Mouse (Mus musculus): Measurements from ENCODE around the gene Gm16253. TPM values are rescaled to one million over a fixed set of nuclear protein-coding genes. Genes with fewer than 3 reads are reported as not detected.

Gm16253 gene
- total RNA-seq, 2 experiments from 2014 or later, result not detected

GRCm38 (mm10) chr3:96556651-96557635 is 19.8 kb upstream of the Gm16253 start:
- no peak for DNase-seq (ENCODE audit: low spot score in 2 of 2)

- DNase-seq (ENCODE audit: low spot score in 2 of 2), result peak; percentile 100
Observed at GRCm38 (mm10) chr3:96557694-96558093, 19.1 kb upstream of the Gm16253 start, which contains the start of gene Txnip. Gene Txnip, plus strand, starts transcription at chr3:96557957.

GRCm38 (mm10) chr3:96558159-96558558 is 18.6 kb upstream of the Gm16253 start:
- DNase-seq (ENCODE audit: low spot score in 2 of 2), result no peak

- DNase-seq (ENCODE audit: low spot score in 2 of 2), result no peak
Observed at GRCm38 (mm10) chr3:96558668-96559196, 18.1 kb upstream of the Gm16253 start.

- no peak for DNase-seq (ENCODE audit: low spot score in 2 of 2)
Observed at GRCm38 (mm10) chr3:96559398-96559910, 17.3 kb upstream of the Gm16253 start.

GRCm38 (mm10) chr3:96559911-96560850 is 16.6 kb upstream of the Gm16253 start:
- no peak for DNase-seq (ENCODE audit: low spot score in 2 of 2)

GRCm38 (mm10) chr3:96560881-96561668 is 15.7 kb upstream of the Gm16253 start:
- no peak for DNase-seq (ENCODE audit: low spot score in 2 of 2)

- DNase-seq (ENCODE audit: low spot score in 2 of 2), result no peak
Observed at GRCm38 (mm10) chr3:96561946-96562681, 14.7 kb upstream of the Gm16253 start.

GRCm38 (mm10) chr3:96563267-96563666 is 13.5 kb upstream of the Gm16253 start:
- DNase-seq (ENCODE audit: low spot score in 2 of 2), result no peak

- DNase-seq (ENCODE audit: low spot score in 2 of 2), result no peak
Observed at GRCm38 (mm10) chr3:96563911-96564632, 12.7 kb upstream of the Gm16253 start.

- no peak for DNase-seq (ENCODE audit: low spot score in 2 of 2)
Observed at GRCm38 (mm10) chr3:96564633-96565032, 12.2 kb upstream of the Gm16253 start.

GRCm38 (mm10) chr3:96565105-96565504 is 11.7 kb upstream of the Gm16253 start:
- no peak for DNase-seq (ENCODE audit: low spot score in 2 of 2)

- no peak for DNase-seq (ENCODE audit: low spot score in 2 of 2)
Observed at GRCm38 (mm10) chr3:96566661-96567450, 9.9 kb upstream of the Gm16253 start.

GRCm38 (mm10) chr3:96568605-96569004 is 8.2 kb upstream of the Gm16253 start:
- DNase-seq (ENCODE audit: low spot score in 2 of 2), result no peak

- no peak for DNase-seq (ENCODE audit: low spot score in 2 of 2)
Observed at GRCm38 (mm10) chr3:96569506-96569905, 7.3 kb upstream of the Gm16253 start.

- no peak for DNase-seq (ENCODE audit: low spot score in 2 of 2)
Observed at GRCm38 (mm10) chr3:96569966-96570605, 6.7 kb upstream of the Gm16253 start.

- DNase-seq (ENCODE audit: low spot score in 2 of 2), result no peak
Observed at GRCm38 (mm10) chr3:96570643-96571042, 6.1 kb upstream of the Gm16253 start.

GRCm38 (mm10) chr3:96571336-96571735 is 5.4 kb upstream of the Gm16253 start:
- DNase-seq (ENCODE audit: low spot score in 2 of 2), result no peak

Data from adrenal gland, postnatal 4 days (tissue).